In the genomic region with DNA sequence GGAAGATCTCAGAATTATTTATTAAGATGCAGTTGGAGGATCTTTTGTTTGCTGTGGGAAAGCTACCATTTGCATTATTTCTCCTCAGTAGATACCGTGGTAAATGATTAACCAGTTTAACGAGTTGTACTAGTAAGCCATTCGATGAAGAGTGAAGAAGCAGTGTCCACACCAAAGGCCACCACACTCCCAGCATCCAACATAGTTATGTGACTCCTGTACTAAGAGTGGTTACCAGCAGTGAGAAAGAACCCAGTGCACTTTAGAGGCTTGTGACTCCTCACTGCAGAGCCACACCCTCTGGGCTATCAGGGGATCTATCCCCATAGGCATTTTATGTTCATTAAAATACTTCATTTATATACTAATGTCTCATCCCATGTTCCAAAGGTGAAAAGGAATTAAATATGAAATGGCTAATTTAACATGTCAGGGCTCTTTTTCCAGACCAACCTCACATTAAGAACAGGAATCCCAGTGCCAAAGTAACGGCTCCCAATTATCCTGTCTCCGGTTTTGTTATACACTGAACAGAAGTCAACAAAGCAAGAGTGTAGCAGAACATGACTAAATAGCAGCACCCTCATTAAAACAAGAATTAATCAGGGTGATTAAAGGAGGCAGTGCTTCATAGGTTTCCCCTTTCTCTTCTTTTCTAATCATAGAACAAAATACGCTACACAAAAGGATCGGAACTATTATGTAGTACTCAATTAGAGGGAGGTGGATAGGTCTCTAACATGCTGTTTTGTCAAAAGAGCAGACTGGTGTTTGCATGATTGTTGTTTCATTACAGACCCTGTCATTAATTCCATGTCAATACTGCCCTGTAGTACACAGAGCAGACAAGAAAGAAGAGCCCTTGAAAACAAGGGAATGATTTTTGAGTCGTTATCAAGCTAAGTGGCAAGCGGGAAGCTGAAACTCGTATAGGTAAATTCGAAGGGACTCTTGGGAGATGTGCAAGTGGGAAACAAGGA, we compare ENCODE assay signal across 15 mouse cellular contexts.
A peak's percentile ranks its signal among the peaks of the same experiment; 100 is the strongest.
DNase-seq lines count a peak whose midpoint lies in the region; ATAC-seq and TF ChIP-seq lines count a peak whose summit lies in the region.
"Had no signal": no experiment of that assay in that cellular context is flagged by ENCODE, and none has a peak within 500 bp of the region (broad histone marks: within the 10 kb centered on the region; RNA-seq: fewer than 3 reads in every experiment).

No protein-coding gene starts in this region.

- H3K4me3 ChIP-seq in intestine, embryonic 15.5 days (replicated peaks) = no peak overlapping the region
- no peak overlapping the region for H3K4me3 ChIP-seq in intestine, postnatal 0 days (ENCODE audit: low read depth, low read length)
- no peak overlapping the region for H3K4me3 ChIP-seq in midbrain, embryonic 15.5 days
- no peak overlapping the region for H3K4me3 ChIP-seq in midbrain, postnatal 0 days (ENCODE audit: low read depth, low read length)
- no peak overlapping the region for H3K4me3 ChIP-seq in forebrain, embryonic 16.5 days (replicated peaks; ENCODE audit: low read length)
- H3K4me3 ChIP-seq: embryonic facial prominence, embryonic 10.5 days; limb, embryonic 12.5 days had no signal

- no peak for TF ChIP-seq CTCF in intestine, postnatal 0 days (IDR thresholded peaks at IDR 0.05; ENCODE audit: low read depth)
- TF ChIP-seq CTCF in midbrain, postnatal 0 days (IDR thresholded peaks at IDR 0.05) = no peak

- no peaks in the 10 kb centered on the region for H3K4me1 ChIP-seq in intestine, embryonic 15.5 days (replicated peaks)
- no peaks in the 10 kb centered on the region for H3K4me1 ChIP-seq in intestine, postnatal 0 days (replicated peaks; ENCODE audit: control insufficient read depth, insufficient read depth, low read length)
- H3K4me1 ChIP-seq in midbrain, embryonic 15.5 days = peaks cover 7% of the 10 kb centered on the region; the same call in 1 of the 2 replicates
- no peaks in the 10 kb centered on the region for H3K4me1 ChIP-seq in midbrain, postnatal 0 days (ENCODE audit: insufficient read depth, low read length)
- peaks cover 10% of the 10 kb centered on the region for H3K4me1 ChIP-seq in forebrain, embryonic 16.5 days (replicated peaks; ENCODE audit: control insufficient read depth, insufficient read depth, low read length)

- no peak overlapping the region for H3K4me2 ChIP-seq in intestine, embryonic 15.5 days (replicated peaks)
- no peak overlapping the region for H3K4me2 ChIP-seq in intestine, postnatal 0 days (replicated peaks; ENCODE audit: low read depth)
- no peak overlapping the region for H3K4me2 ChIP-seq in midbrain, embryonic 15.5 days
- no peak overlapping the region for H3K4me2 ChIP-seq in midbrain, postnatal 0 days (ENCODE audit: low read depth, low read length, poor library complexity, severe bottlenecking)
- H3K4me2 ChIP-seq in forebrain, embryonic 16.5 days (ENCODE audit: low read length) = no peak overlapping the region
- H3K4me2 ChIP-seq: limb, embryonic 12.5 days had no signal

- WGBS in intestine, embryonic 15.5 days = 78% methylated on average over 11 of the region's 11 CpGs
- WGBS in intestine, postnatal 0 days = 75% methylated on average over 11 of the region's 11 CpGs
- WGBS in midbrain, embryonic 15.5 days = 56% methylated on average over 11 of the region's 11 CpGs
- 71% methylated on average over 11 of the region's 11 CpGs for WGBS in midbrain, postnatal 0 days
- 16% methylated on average over 11 of the region's 11 CpGs for WGBS in forebrain, embryonic 16.5 days

- H3K27me3 ChIP-seq in intestine, embryonic 15.5 days (replicated peaks) = no peaks in the 10 kb centered on the region
- no peaks in the 10 kb centered on the region for H3K27me3 ChIP-seq in intestine, postnatal 0 days (replicated peaks; ENCODE audit: control insufficient read depth, insufficient read depth, low read length)
- no peaks in the 10 kb centered on the region for H3K27me3 ChIP-seq in midbrain, embryonic 15.5 days (replicated peaks)
- no peaks in the 10 kb centered on the region for H3K27me3 ChIP-seq in midbrain, postnatal 0 days (ENCODE audit: insufficient read depth, low read length)
- H3K27me3 ChIP-seq in forebrain, embryonic 16.5 days (replicated peaks; ENCODE audit: control insufficient read depth, insufficient read depth, low read length) = peaks cover 7% of the 10 kb centered on the region; the same call in 1 of the 2 replicates
- H3K27me3 ChIP-seq: limb, embryonic 12.5 days had no signal

- H3K9ac ChIP-seq in intestine, embryonic 15.5 days = no peak overlapping the region
- no peak overlapping the region for H3K9ac ChIP-seq in intestine, postnatal 0 days (ENCODE audit: low read depth, low read length)
- H3K9ac ChIP-seq in midbrain, embryonic 15.5 days = no peak overlapping the region
- no peak overlapping the region for H3K9ac ChIP-seq in midbrain, postnatal 0 days (replicated peaks; ENCODE audit: low read length, poor library complexity, severe bottlenecking)
- no peak overlapping the region for H3K9ac ChIP-seq in forebrain, embryonic 16.5 days (replicated peaks; ENCODE audit: low read depth, low read length)
- H3K9ac ChIP-seq: limb, embryonic 12.5 days had no signal

- no peak overlapping the region for H3K27ac ChIP-seq in intestine, embryonic 15.5 days
- H3K27ac ChIP-seq in intestine, postnatal 0 days (ENCODE audit: low read depth, low read length) = no peak overlapping the region
- 0 out of 2 replicates have a peak overlapping the region, but pooled peaks have one; percentile 3 for H3K27ac ChIP-seq in midbrain, embryonic 15.5 days
- no peak overlapping the region for H3K27ac ChIP-seq in midbrain, postnatal 0 days (ENCODE audit: low read depth, low read length)
- 0 out of 2 replicates have a peak overlapping the region, but pooled peaks have one; percentile 13 for H3K27ac ChIP-seq in forebrain, embryonic 16.5 days (ENCODE audit: low read length)
- H3K27ac ChIP-seq: embryonic facial prominence, embryonic 10.5 days; limb, embryonic 12.5 days had no signal

- no peaks in the 10 kb centered on the region for H3K9me3 ChIP-seq in intestine, embryonic 15.5 days
- H3K9me3 ChIP-seq in intestine, postnatal 0 days (ENCODE audit: control insufficient read depth) = no peaks in the 10 kb centered on the region
- H3K9me3 ChIP-seq in midbrain, embryonic 15.5 days = no peaks in the 10 kb centered on the region
- H3K9me3 ChIP-seq in midbrain, postnatal 0 days (ENCODE audit: low read length) = no peaks in the 10 kb centered on the region
- no peaks in the 10 kb centered on the region for H3K9me3 ChIP-seq in forebrain, embryonic 16.5 days (ENCODE audit: control insufficient read depth, low read length)
- H3K9me3 ChIP-seq: embryonic facial prominence, embryonic 10.5 days; limb, embryonic 12.5 days had no signal

- peak; percentile 53; the same call in 1 of the 2 replicates for ATAC-seq in intestine, embryonic 15.5 days
- no peak for ATAC-seq in intestine, postnatal 0 days
- no peak for ATAC-seq in midbrain, embryonic 15.5 days (replicated peaks)
- no peak for ATAC-seq in midbrain, postnatal 0 days (ENCODE audit: low FRiP score)
- ATAC-seq in forebrain, embryonic 16.5 days = peak; percentile 83

- H3K36me3 ChIP-seq in intestine, embryonic 15.5 days = no peaks in the 10 kb centered on the region
- H3K36me3 ChIP-seq in intestine, postnatal 0 days (ENCODE audit: control insufficient read depth, insufficient read depth) = peaks cover 8% of the 10 kb centered on the region; the same call in 1 of the 2 replicates
- no peaks in the 10 kb centered on the region; the same call in 1 of the 2 replicates for H3K36me3 ChIP-seq in midbrain, embryonic 15.5 days (replicated peaks)
- peaks cover 7% of the 10 kb centered on the region; the same call in 1 of the 2 replicates for H3K36me3 ChIP-seq in midbrain, postnatal 0 days (ENCODE audit: insufficient read depth, low read length)
- H3K36me3 ChIP-seq in forebrain, embryonic 16.5 days (ENCODE audit: control insufficient read depth, insufficient read depth) = peaks cover 4% of the 10 kb centered on the region; the same call in 1 of the 2 replicates

- DNase-seq in midbrain, postnatal 0 days (ENCODE audit: low spot score) = no peak
- DNase-seq in retina, embryonic 14.5 days (ENCODE audit: low spot score) = peak; percentile 28
- no peak for DNase-seq in heart, adult 8-10 months (ENCODE audit: low spot score)
- DNase-seq in adrenal gland, postnatal 36 days = no peak
- DNase-seq: B cell, adult 2 months; cerebellum, adult 11-12 months; cerebellum, postnatal 36 days; gastrocnemius, postnatal 14 days; heart, postnatal 10 days had no signal

Comparison
In these comparisons a context has a peak if more than half of its experiments do, and no peak if none do; other contexts are left out.
1. ATAC-seq: peak in intestine, embryonic 15.5 days (single experiment) and forebrain, embryonic 16.5 days (single experiment); none in intestine, postnatal 0 days (single experiment), midbrain, embryonic 15.5 days (single experiment) and midbrain, postnatal 0 days (single experiment).
2. H3K27ac ChIP-seq: peak in midbrain, embryonic 15.5 days (single experiment) and forebrain, embryonic 16.5 days (single experiment); none in intestine, embryonic 15.5 days (single experiment), intestine, postnatal 0 days (single experiment) and midbrain, postnatal 0 days (single experiment).